Mouse (Mus musculus): ENCODE data around the gene Twist1.

Twist1 gene

DNA sequence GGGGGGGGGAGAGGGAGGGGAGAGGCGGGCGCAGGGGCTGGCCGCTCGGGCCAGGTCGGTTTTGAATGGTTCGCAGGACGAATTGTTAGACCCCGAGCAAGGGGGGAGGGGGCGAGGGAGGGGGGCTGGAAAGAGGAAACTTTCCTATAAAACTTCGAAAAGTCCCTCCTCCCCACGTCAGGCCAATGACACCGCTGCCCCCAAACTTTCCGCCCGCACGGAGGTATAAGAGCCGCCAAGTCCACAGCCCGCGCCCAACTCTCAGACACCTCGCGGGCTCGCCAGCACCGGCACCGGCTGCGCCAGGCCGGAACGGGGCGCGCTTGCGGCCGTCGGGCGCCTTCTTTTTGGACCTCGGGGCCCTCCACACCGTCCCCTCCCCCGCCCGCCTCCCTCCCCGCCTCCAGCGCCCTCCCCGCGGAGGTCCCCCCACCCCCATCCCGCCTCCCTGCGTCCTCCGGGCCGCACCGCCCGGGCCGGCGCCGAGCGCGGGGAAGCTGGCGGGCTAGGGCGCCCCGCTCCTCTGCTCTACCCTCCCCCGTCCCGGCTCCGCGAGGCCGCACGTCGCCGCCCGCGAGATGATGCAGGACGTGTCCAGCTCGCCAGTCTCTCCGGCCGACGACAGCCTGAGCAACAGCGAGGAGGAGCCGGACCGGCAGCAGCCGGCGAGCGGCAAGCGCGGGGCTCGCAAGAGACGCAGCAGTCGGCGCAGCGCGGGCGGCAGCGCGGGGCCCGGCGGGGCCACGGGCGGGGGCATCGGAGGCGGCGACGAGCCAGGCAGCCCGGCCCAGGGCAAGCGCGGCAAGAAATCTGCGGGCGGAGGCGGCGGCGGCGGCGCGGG is at the start of gene Twist1:
TSS of gene Twist1 (plus strand) at position 272 of the 841 bp plus-strand sequence.
- no peak for DNase-seq (ENCODE audit: low read depth, low spot score)

GRCm38 (mm10) chr12:33926751-33927150 is 30.7 kb upstream of the Twist1 start:
- no peak for DNase-seq (ENCODE audit: low read depth, low spot score)

GRCm38 (mm10) chr12:33927334-33928098 is 30.0 kb upstream of the Twist1 start:
- no peak for DNase-seq (ENCODE audit: low read depth, low spot score)

DNA sequence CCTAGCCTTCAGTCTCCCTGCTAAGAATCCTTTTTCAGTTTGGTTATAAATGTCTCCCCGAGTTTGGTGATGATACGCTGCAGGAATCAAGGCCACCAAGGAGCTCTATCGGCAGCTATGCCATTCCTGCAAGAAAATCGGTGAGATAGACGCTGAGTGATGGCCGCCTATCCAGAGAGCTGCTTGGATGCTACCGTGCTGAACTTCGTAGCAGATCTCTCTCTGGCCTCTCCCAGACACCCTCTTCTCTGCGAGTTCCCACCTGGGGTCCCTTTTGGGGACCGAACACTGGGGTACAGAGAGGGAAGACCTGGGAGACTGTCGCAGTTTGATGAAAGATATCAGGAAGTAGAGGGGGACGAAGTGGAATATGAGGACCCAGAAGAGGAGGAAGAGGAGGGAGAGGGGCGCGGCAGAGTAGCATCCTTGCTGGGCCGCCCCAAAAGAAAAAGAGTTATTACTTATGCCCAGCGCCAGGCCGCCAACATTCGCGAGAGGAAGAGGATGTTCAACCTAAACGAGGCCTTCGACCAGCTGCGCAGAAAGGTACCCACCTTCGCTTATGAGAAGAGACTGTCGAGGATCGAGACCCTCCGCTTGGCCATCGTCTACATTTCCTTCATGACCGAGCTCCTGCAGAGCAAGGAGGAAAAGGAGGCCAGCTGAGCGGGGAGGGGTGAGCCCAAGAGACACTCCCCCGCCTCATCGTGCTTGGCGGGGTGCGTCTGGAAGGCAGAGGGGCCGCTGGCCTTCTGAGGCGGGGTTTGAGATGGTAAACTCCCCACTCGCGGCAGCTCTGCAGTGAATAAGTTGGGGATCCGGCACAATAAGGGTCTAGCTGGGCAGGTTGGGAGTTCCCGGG is 28.9 kb upstream of the Twist1 start, which contains the start of gene Ferd3l:
TSS of gene Ferd3l (plus strand) at position 95 of the 862 bp plus-strand sequence.
- no peak for DNase-seq (ENCODE audit: low read depth, low spot score)

DNA sequence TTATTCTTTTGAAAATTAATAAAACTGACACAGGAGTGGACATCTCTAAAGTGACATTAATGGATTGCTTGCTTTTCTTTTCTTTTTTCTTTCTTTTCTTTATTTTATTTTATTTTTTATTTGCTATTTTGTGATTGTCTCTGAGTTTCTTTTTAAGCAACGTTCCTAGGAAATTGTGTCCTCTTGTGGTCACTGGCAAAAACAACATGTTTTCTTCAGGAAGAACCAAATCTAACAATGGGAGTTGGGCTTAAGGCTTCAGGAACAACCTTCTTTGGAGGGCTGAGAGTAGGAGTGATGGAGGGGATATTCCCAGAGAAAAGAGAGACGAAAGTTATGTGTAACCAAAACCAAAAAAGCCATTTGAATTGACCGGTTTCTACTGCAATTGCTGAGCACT is 4.6 kb upstream of the Twist1 start:
- no peak for DNase-seq (ENCODE audit: low read depth, low spot score)

GRCm38 (mm10) chr12:33954931-33955565 is 2.4 kb upstream of the Twist1 start:
- no peak for DNase-seq (ENCODE audit: low read depth, low spot score)

DNA sequence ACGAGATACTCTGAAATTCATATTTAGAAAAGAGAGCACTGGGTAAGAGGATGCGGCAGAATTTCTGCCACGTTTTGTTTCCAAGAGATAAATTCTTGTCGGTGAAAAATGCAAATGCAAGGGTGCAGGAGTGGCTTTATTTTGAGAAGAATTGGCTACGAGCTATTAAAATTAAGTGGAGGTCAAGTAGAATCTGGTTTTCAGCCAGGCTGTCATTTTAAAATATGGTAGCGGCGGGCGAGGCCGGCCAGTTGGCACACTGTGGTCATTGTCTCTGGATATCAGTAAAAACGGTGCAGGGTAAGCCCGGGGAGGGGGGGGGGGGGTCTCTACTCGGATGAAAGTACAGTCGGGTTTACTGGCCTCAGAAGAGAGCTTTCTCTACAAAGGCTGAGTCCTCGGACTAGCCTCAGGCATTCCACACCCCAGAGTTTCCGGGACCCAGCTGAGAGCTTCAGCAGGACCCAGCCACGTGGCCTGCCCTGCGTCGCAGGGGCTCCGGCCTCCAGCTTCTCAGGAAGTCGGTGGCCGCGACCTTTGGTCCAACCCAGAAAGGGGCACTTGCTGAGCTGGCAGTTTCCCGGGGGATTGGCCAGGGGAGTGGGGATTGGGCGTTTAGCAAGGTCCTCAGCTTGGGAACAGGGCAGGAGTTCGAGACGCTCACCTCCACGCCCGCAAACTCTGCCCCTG is 1.7 kb upstream of the Twist1 start:
- DNase-seq (ENCODE audit: low read depth, low spot score): no peak

GRCm38 (mm10) chr12:33956576-33957399 is 683 bp upstream of the Twist1 start:
- no peak for DNase-seq (ENCODE audit: low read depth, low spot score)

DNA sequence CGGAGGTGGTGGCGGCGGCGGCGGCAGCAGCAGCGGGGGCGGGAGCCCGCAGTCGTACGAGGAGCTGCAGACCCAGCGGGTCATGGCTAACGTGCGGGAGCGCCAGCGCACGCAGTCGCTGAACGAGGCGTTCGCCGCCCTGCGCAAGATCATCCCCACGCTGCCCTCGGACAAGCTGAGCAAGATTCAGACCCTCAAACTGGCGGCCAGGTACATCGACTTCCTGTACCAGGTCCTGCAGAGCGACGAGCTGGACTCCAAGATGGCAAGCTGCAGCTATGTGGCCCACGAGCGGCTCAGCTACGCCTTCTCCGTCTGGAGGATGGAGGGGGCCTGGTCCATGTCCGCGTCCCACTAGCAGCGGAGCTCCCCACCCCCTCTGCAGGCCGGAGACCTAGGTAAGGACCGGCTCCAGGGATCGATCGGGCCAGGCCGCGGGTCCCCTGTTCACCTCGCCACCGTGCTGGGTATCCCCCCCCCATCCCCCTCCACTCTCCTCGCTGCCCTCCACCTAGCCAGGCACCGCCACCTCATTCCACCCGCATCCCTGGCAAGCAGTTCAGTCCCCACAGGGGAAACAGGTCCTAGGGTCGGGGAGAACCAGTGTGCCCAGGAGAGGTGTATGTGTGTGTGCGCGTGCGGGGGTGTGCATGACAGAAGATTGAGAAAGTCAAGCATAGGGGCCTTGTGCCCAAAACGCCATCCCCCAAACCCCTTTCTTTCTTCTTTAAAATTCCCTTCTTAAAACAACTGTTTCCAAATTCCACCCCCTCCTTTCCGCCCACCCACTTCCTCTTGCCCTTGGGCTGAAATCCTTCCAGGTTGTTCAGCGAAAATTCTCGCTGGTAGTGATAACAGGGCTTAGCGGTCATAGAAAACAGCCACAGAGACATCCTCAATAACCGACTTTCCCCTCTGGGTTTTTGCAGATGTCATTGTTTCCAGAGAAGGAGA is 1.0 kb downstream of the Twist1 start:
- DNase-seq (ENCODE audit: low read depth, low spot score): no peak

- no peak for DNase-seq (ENCODE audit: low read depth, low spot score)
Observed at GRCm38 (mm10) chr12:33959206-33959605, 1.7 kb downstream of the Twist1 start.

GRCm38 (mm10) chr12:33959846-33960245 is 2.4 kb downstream of the Twist1 start:
- no peak for DNase-seq (ENCODE audit: low read depth, low spot score)

DNA sequence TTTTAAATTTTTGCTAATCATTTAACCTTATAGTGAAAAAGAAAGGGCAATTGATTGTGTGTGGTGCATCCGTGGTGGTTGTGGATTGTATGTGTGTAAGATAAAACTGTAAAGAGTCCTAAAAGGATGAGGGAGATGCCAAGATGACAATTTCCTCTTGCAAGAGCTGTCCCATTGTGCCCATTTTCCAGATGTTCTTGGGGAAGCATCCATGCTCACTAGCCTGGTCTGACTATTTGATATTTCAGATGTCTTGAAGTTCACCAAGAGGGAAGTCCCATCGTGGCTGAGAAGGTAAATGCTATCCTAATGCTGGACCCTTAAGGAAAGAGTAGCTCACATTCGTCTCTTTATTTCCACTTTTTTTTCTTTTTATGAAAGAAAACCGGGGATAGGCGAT is 3.5 kb downstream of the Twist1 start:
- DNase-seq (ENCODE audit: low read depth, low spot score): no peak

GRCm38 (mm10) chr12:33962118-33962772 is 4.8 kb downstream of the Twist1 start:
- DNase-seq (ENCODE audit: low read depth, low spot score): no peak

DNA sequence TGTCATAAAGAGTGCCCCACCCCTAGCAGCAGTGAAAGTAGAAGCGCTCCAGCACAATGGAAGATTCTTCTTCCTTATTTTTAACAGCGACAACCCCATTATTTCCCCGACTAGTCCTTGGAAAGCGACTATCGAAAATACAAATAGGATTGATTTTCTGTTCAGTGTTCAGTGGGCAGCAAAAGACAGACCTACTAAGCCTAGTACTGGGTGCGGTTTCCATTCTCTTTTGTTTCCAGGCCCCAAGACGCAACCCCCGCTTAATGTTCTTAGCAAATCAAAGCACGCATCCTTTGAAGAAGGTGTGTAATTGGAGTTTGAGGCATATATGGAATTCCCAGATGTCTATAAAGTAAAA is 5.3 kb downstream of the Twist1 start:
- no peak for DNase-seq (ENCODE audit: low read depth, low spot score)

GRCm38 (mm10) chr12:33963671-33964369 is 6.3 kb downstream of the Twist1 start:
- no peak for DNase-seq (ENCODE audit: low read depth, low spot score)

- no peak for DNase-seq (ENCODE audit: low read depth, low spot score)
Observed at GRCm38 (mm10) chr12:33964427-33964826, 7.0 kb downstream of the Twist1 start.

DNA sequence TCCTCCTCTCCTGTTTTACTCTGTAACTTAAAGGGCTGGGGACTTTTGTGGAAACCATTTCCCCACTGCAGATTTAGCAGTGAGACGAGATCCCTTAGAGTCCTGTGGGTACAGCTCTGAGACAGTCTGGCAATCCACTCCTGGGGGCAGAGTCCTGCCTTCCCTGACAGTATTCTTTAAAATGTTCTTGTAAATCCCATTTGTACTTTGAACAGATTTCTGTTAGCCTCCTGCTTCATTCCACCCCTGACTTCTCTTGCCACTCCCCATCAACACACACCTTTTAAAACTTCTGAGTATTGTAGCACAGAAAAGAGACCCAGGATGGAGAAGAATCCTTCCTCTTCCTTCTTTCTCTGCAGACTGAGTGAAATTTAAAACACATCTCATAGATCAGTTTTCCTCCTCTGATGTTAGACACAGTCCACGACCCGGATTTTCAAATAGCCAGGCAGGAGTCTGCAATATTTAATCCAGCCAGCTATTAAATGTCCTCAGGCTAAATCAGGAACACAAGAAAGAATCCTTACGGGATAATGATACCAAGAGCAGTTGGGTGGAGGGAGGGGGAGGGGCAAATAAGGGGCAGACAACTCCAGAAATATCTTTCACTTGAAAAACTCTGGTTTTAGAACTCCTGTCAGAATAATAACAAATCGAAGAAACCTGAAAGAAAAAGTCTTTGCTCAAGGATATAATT is 8.3 kb downstream of the Twist1 start:
- DNase-seq (ENCODE audit: low read depth, low spot score): no peak

Measured in A20 (cell line).